Mouse (Mus musculus): ENCODE measurements around the gene Begain. TPM values are rescaled to one million over a fixed set of nuclear protein-coding genes. Genes with fewer than 3 reads are reported as not detected.
A peak's percentile ranks its signal among the peaks of the same experiment; 100 is the strongest.

Begain gene
- polyA plus RNA-seq, 1 experiment, result 0.41 TPM

DNA sequence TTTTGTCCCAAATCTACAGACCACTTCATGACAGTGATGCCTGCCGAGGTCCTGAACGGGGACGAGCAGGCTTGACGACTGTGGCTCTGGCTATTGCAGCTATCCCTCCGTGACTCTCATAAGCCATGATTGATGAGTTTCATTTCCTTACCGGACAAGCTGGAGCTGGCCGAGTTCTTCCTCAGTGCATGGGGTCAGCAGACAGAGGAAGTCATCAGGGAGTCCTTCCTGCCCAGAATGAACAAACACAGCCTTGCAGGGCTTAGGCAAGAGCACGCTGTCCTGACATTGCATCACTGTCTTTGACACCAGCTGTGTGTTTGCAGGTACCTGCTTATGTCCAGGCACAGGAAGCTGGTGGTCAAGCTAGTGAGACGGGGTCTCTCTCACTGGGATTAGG, 77.6 kb downstream of the Begain start:
- no peaks in the 10 kb centered on the region for H3K36me3 ChIP-seq (replicated peaks; ENCODE audit: low read length)
- peaks cover 4% of the 10 kb centered on the region; the same call in 1 of the 2 replicates for H3K4me1 ChIP-seq
- peak overlapping the region; percentile 35 for H3K4me3 ChIP-seq (replicated peaks)
- H3K27me3 ChIP-seq (replicated peaks), result no peaks in the 10 kb centered on the region
- H3K9me3 ChIP-seq, result peaks cover 20% of the 10 kb centered on the region
- no peak for TF ChIP-seq FLI1 (IDR thresholded peaks at IDR 0.05; ENCODE audit: low read length)
- no peak for TF ChIP-seq GATA1 (IDR thresholded peaks at IDR 0.05; ENCODE audit: borderline replicate concordance, low read length)

DNA sequence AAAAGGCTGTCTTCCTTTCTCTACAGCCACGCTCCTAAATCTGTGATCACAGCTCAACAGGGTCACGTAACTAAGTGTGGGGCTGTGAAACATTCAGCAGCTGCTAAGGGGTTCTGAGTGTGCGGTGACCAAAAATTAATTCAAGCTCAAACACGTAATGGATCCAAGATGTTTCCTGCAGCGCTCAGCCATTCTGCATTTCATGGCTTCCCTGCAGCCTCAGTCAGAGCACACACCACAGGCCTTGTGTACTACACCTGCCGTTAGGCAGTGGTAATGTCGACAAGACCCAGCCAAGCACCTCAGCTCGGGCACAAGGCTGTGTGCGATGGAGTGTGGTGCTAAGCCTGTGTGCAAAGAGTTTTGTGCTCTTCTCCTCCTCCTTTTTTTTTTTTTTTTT, 80.6 kb downstream of the Begain start:
- Histone ChIP-seq H3K36me3 (replicated peaks; ENCODE audit: low read length) (no peaks in the 10 kb centered on the region), H3K4me3 (replicated peaks) (no peak overlapping the region), H3K27me3 (replicated peaks) (no peaks in the 10 kb centered on the region), H3K9me3 (peaks cover 20% of the 10 kb centered on the region), H3K4me1 (peaks cover 10% of the 10 kb centered on the region)
- TF ChIP-seq FLI1 (IDR thresholded peaks at IDR 0.05; ENCODE audit: low read length) (no peak), GATA1 (IDR thresholded peaks at IDR 0.05; ENCODE audit: borderline replicate concordance, low read length) (no peak)

DNA sequence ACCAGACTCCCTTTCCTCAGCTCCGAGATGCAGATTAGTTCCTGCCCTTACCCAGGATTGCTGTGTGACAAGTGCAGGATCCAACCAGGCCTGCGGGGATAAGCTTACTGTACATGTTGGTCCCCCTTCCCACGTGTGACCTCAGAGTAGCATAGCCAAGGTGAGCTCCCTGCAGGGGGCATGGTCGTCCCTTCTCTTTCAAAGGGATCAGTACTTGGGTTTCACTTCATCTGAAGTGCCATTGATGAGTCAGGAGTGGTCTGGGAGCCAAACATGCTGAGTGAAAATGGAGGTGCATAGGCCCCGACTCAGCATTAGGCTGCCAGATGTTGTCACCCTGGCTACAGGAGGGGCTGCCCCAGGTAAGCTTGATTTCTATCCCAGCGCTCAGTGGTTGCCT, 83.0 kb downstream of the Begain start:
- Histone ChIP-seq H3K4me3 (replicated peaks) (no peak overlapping the region), H3K4me1 (peaks cover 6% of the 10 kb centered on the region), H3K27me3 (replicated peaks) (no peaks in the 10 kb centered on the region), H3K36me3 (replicated peaks; ENCODE audit: low read length) (peaks cover 5% of the 10 kb centered on the region), H3K9me3 (peaks cover 20% of the 10 kb centered on the region)
- no peak for TF ChIP-seq GATA1 (IDR thresholded peaks at IDR 0.05; ENCODE audit: borderline replicate concordance, low read length)
- no peak for TF ChIP-seq FLI1 (IDR thresholded peaks at IDR 0.05; ENCODE audit: low read length)

DNA sequence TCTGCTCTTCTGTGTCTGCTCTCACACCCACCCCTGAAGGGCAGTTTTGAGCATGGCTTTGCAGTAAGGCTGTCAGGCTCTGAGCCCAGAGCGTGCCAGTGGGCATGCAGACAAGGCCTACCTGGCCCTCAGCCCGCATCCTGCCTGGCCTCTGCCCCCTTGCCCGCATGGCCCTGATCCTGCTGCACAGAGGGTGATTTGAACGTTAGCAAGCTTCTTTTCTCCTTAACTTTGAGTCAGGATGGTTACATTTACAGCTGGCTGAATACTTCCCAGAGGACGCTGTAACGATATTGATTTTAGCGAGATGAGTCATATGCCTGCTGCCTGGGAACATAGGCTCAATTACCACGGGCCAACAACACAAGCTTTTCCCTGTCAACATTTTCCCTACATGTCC, 83.5 kb downstream of the Begain start:
- no peaks in the 10 kb centered on the region for H3K27me3 ChIP-seq (replicated peaks)
- TF ChIP-seq GATA1 (IDR thresholded peaks at IDR 0.05; ENCODE audit: borderline replicate concordance, low read length) (no peak), FLI1 (IDR thresholded peaks at IDR 0.05; ENCODE audit: low read length) (no peak)
- H3K9me3 ChIP-seq, result peaks cover 18% of the 10 kb centered on the region
- peaks cover 6% of the 10 kb centered on the region for H3K4me1 ChIP-seq
- no peak overlapping the region for H3K4me3 ChIP-seq (replicated peaks)
- H3K36me3 ChIP-seq (replicated peaks; ENCODE audit: low read length), result peaks cover 5% of the 10 kb centered on the region

- Histone ChIP-seq H3K4me3 (replicated peaks) (no peak overlapping the region), H3K27me3 (replicated peaks) (no peaks in the 10 kb centered on the region), H3K36me3 (replicated peaks; ENCODE audit: low read length) (peaks cover 5% of the 10 kb centered on the region), H3K4me1 (peaks cover 6% of the 10 kb centered on the region), H3K9me3 (peaks cover 12% of the 10 kb centered on the region)
- TF ChIP-seq GATA1 (IDR thresholded peaks at IDR 0.05; ENCODE audit: borderline replicate concordance, low read length) (no peak), FLI1 (IDR thresholded peaks at IDR 0.05; ENCODE audit: low read length) (no peak)
Observed at GRCm38 (mm10) chr12:108983496-108983895, 84.5 kb downstream of the Begain start.

GRCm38 (mm10) chr12:108982684-108982960, 85.4 kb downstream of the Begain start:
- Histone ChIP-seq H3K27me3 (replicated peaks) (no peaks in the 10 kb centered on the region), H3K4me1 (peaks cover 6% of the 10 kb centered on the region), H3K36me3 (replicated peaks; ENCODE audit: low read length) (peaks cover 5% of the 10 kb centered on the region), H3K4me3 (replicated peaks) (no peak overlapping the region), H3K9me3 (peaks cover 11% of the 10 kb centered on the region)
- TF ChIP-seq FLI1 (IDR thresholded peaks at IDR 0.05; ENCODE audit: low read length) (no peak), GATA1 (IDR thresholded peaks at IDR 0.05; ENCODE audit: borderline replicate concordance, low read length) (no peak)

Other genes with a start within 250 kb of the Begain start
- 1.4 and 1.5 TPM in 2 replicates for gene Slc25a29, start 232.3 kb downstream of the Begain start, polyA plus RNA-seq (2012; ENCODE audit: insufficient read depth, low replicate concordance)
- 1.2 TPM in 2 replicates for gene Slc25a47, start 232.2 kb downstream of the Begain start, polyA plus RNA-seq (2012; ENCODE audit: insufficient read depth, low replicate concordance)
- 9.8 and 10.8 TPM in 2 replicates for gene Wdr25, start 174.6 kb downstream of the Begain start, polyA plus RNA-seq (2012; ENCODE audit: insufficient read depth, low replicate concordance)
- 22.4 and 33.8 TPM in 2 replicates for gene Wars, start 174.0 kb downstream of the Begain start, polyA plus RNA-seq (2012; ENCODE audit: insufficient read depth, low replicate concordance)